Mouse (Mus musculus) cerebellum, adult 2 months (tissue): ENCODE measurements at regions not wholly inside any gene's neighbourhood (a gene's known extent, or its start where the extent isn't known, plus 50 kb on each side); places are given as distances from the start of the nearest gene placed in this dataset.

Source experiments
- CTCF ChIP-seq: fragments of 200-500 bp; IDR thresholded peaks from 2 replicates; pipeline ENCODE4 v1.5.1; 2011; ENCODE audit warnings: low read depth, mild to moderate bottlenecking, control low read depth, low read length, moderate library complexity, borderline replicate concordance; ENCODE audit not compliant: insufficient read depth
- POLR2A ChIP-seq: fragments of 200-500 bp; IDR thresholded peaks from 2 replicates; pipeline ENCODE4 v1.6.1; 2011; ENCODE audit warnings: low read length, control low read depth, borderline replicate concordance; ENCODE audit not compliant: insufficient read depth

DNA sequence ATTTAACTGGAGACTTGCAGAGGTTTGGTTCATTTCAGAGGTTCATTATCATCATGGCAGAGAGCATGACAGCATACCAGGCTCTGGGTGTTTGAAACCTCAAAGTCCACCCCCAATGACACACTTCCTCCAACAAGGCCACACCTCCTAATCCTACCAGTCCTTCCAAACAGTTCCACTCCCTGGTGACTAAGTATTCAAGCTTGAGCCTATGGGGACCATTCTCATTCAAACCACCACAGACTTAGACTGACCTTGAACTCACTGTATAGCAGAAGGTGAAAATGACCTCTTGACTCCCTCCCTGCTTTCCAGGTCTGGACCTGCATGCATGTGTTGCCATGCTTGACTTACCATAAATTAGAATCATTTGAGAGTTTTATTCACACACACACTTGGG is 87.6 kb upstream of the Foxn2 start:
- TF ChIP-seq POLR2A (no peak), CTCF (no peak)
